Mouse (Mus musculus) kidney, postnatal 0 days (tissue): ENCODE measurements around the gene Mmp9. TPM values are rescaled to one million over a fixed set of nuclear protein-coding genes. Genes with fewer than 3 reads are reported as not detected.

Source experiments
- ATAC-seq: fragments of 200-750 bp; cut with Nextera tagmentation; replicated peaks from 2 replicates; pipeline ENCODE4 v1.8.0; 2017; ENCODE audit warnings: low read depth, moderate number of reproducible peaks, moderate TSS enrichment, moderate library complexity; ENCODE audit not compliant: low FRiP score
- DNase-seq: peaks from one replicate; pipeline ENCODE4 v3.0.0-alpha.2; 2016; ENCODE audit warnings: low spot score
- H3K27ac ChIP-seq: fragments of 300-500 bp; sonication (generic); 2 replicates; pipeline ENCODE4 v1.5.1; 2014; ENCODE audit warnings: mild to moderate bottlenecking
- H3K27me3 ChIP-seq: fragments of 300-500 bp; sonication (generic); 2 replicates; pipeline ENCODE4 v1.6.1; 2014; ENCODE audit warnings: low read length, mixed read lengths; ENCODE audit not compliant: insufficient read depth
- H3K36me3 ChIP-seq: fragments of 300-500 bp; sonication (generic); 2 replicates; pipeline ENCODE4 v1.6.1; 2014; ENCODE audit warnings: low read length, mixed read lengths; ENCODE audit not compliant: insufficient read depth
- H3K4me1 ChIP-seq: fragments of 300-500 bp; sonication (generic); replicated peaks from 2 replicates; pipeline ENCODE4 v1.6.1; 2014; ENCODE audit warnings: antibody characterized with exemption, low read length, mixed read lengths; ENCODE audit not compliant: insufficient read depth
- H3K4me2 ChIP-seq: fragments of 300-500 bp; sonication (generic); 2 replicates; pipeline ENCODE4 v1.6.1; 2014; ENCODE audit warnings: mild to moderate bottlenecking, low read length, moderate library complexity, mixed read lengths
- H3K4me3 ChIP-seq: fragments of 300-500 bp; sonication (generic); replicated peaks from 2 replicates; pipeline ENCODE4 v1.5.1; 2014; ENCODE audit warnings: low read depth, low read length
- H3K9ac ChIP-seq: fragments of 300-500 bp; sonication (generic); 2 replicates; pipeline ENCODE4 v1.6.1; 2014; ENCODE audit warnings: low read depth, low read length
- H3K9me3 ChIP-seq: fragments of 300-500 bp; sonication (generic); replicated peaks from 2 replicates; pipeline ENCODE4 v1.6.1; 2016; ENCODE audit warnings: low read length, inconsistent platforms, mixed read lengths
- CTCF ChIP-seq: IDR thresholded peaks from 2 replicates; pipeline ENCODE4 v1.5.1; 2016; ENCODE audit warnings: antibody characterized with exemption, low read depth, mild to moderate bottlenecking, moderate library complexity
- WGBS: fragments of 180-500 bp; shearing (Covaris S2); extraction: QIAGEN DNeasy Blood & Tissue Kit; methylation state at CpG from one replicate; pipeline ENCODE4 v1.1.7; 2014; 5-methylcytosine and 5-hydroxymethylcytosine counted together
- polyA plus RNA-seq: library from polyadenylated mRNA; unstranded; fragments of >200 nt; fragmentation: Nextera tagmentation; extraction: Ambion mirVana; gene quantifications from 2 replicates; pipeline ENCODE4 v1.2.1, GENCODE M21; 2015

Mmp9 gene
- polyA plus RNA-seq, 1 experiment from 2014 or later = 1.7 TPM

GRCm38 (mm10) chr2:164950501-164950900, 9.9 kb downstream of the Mmp9 start:
- ATAC-seq (no peak), DNase-seq (no peak)
- WGBS = 29% methylated on average over 13 of the region's 13 CpGs
- Histone ChIP-seq H3K27me3 (peaks cover 37% of the 10 kb centered on the region), H3K9ac (no peak overlapping the region), H3K36me3 (no peaks in the 10 kb centered on the region), H3K27ac (no peak overlapping the region), H3K4me2 (no peak overlapping the region), H3K9me3 (no peaks in the 10 kb centered on the region), H3K4me3 (no peak overlapping the region), H3K4me1 (no peaks in the 10 kb centered on the region)
- peak; percentile 50 for TF ChIP-seq CTCF

- DNase-seq (no peak), ATAC-seq (no peak)
- 81% methylated on average over 4 of the region's 4 CpGs for WGBS
- no peak overlapping the region for H3K27ac ChIP-seq
- H3K4me1 ChIP-seq = no peaks in the 10 kb centered on the region
- H3K9me3 ChIP-seq = no peaks in the 10 kb centered on the region
- peaks cover 33% of the 10 kb centered on the region for H3K27me3 ChIP-seq
- no peak overlapping the region for H3K9ac ChIP-seq
- peak; percentile 47 for TF ChIP-seq CTCF
- H3K4me2 ChIP-seq = no peak overlapping the region
- no peak overlapping the region for H3K4me3 ChIP-seq
- H3K36me3 ChIP-seq = no peaks in the 10 kb centered on the region
Measured at GRCm38 (mm10) chr2:164951745-164952144, 11.2 kb downstream of the Mmp9 start.

GRCm38 (mm10) chr2:164952448-164952847, 11.9 kb downstream of the Mmp9 start:
- ATAC-seq (no peak), DNase-seq (no peak)
- H3K9ac ChIP-seq = no peak overlapping the region
- TF ChIP-seq CTCF = peak; percentile 40
- H3K27ac ChIP-seq = no peak overlapping the region
- WGBS = 37% methylated on average over 13 of the region's 13 CpGs
- H3K27me3 ChIP-seq = peaks cover 33% of the 10 kb centered on the region
- no peaks in the 10 kb centered on the region for H3K4me1 ChIP-seq
- H3K4me2 ChIP-seq = no peak overlapping the region
- no peak overlapping the region for H3K4me3 ChIP-seq
- H3K36me3 ChIP-seq = no peaks in the 10 kb centered on the region
- no peaks in the 10 kb centered on the region for H3K9me3 ChIP-seq

GRCm38 (mm10) chr2:164953224-164953623, 12.6 kb downstream of the Mmp9 start:
- WGBS = 3% methylated on average over 21 of the region's 21 CpGs
- peak; percentile 69; the same call in 1 of the 2 replicates for ATAC-seq
- peak; percentile 88 for DNase-seq
- Histone ChIP-seq H3K27me3 (peaks cover 25% of the 10 kb centered on the region), H3K4me1 (no peaks in the 10 kb centered on the region), H3K4me3 (no peak overlapping the region), H3K4me2 (no peak overlapping the region), H3K9ac (no peak overlapping the region), H3K36me3 (no peaks in the 10 kb centered on the region), H3K27ac (no peak overlapping the region), H3K9me3 (no peaks in the 10 kb centered on the region)
- peak; percentile 89 for TF ChIP-seq CTCF

GRCm38 (mm10) chr2:164955725-164956124, 15.1 kb downstream of the Mmp9 start:
- DNase-seq (no peak), ATAC-seq (no peak)
- no peaks in the 10 kb centered on the region for H3K36me3 ChIP-seq
- H3K9me3 ChIP-seq = no peaks in the 10 kb centered on the region
- no peak overlapping the region for H3K27ac ChIP-seq
- H3K9ac ChIP-seq = no peak overlapping the region
- no peak for TF ChIP-seq CTCF
- 74% methylated on average over 4 of the region's 4 CpGs for WGBS
- H3K4me3 ChIP-seq = no peak overlapping the region
- H3K27me3 ChIP-seq = peaks cover 8% of the 10 kb centered on the region
- H3K4me1 ChIP-seq = peaks cover under 1% of the 10 kb centered on the region; the same call in 1 of the 2 replicates
- no peak overlapping the region for H3K4me2 ChIP-seq

- H3K27ac ChIP-seq = no peak overlapping the region
- no peaks in the 10 kb centered on the region for H3K9me3 ChIP-seq
- no peaks in the 10 kb centered on the region for H3K36me3 ChIP-seq
- H3K27me3 ChIP-seq = peaks cover 4% of the 10 kb centered on the region; the same call in 1 of the 2 replicates
- no peak overlapping the region for H3K4me3 ChIP-seq
- no peak overlapping the region for H3K4me2 ChIP-seq
- ATAC-seq (no peak), DNase-seq (no peak)
- H3K4me1 ChIP-seq = peaks cover 5% of the 10 kb centered on the region
- TF ChIP-seq CTCF = no peak
- no peak overlapping the region for H3K9ac ChIP-seq
- 70% methylated on average over 5 of the region's 5 CpGs for WGBS
Measured at GRCm38 (mm10) chr2:164956195-164956594, 15.6 kb downstream of the Mmp9 start.

- peak; percentile 10; the same call in 1 of the 2 replicates for TF ChIP-seq CTCF
- WGBS = 72% methylated on average over 9 of the region's 9 CpGs
- no peak overlapping the region for H3K9ac ChIP-seq
- peaks cover 8% of the 10 kb centered on the region for H3K4me1 ChIP-seq
- H3K9me3 ChIP-seq = no peaks in the 10 kb centered on the region
- no peaks in the 10 kb centered on the region for H3K36me3 ChIP-seq
- DNase-seq = no peak
- H3K4me2 ChIP-seq = no peak overlapping the region
- no peaks in the 10 kb centered on the region; the same call in 1 of the 2 replicates for H3K27me3 ChIP-seq
- no peak overlapping the region for H3K27ac ChIP-seq
- no peak for ATAC-seq
- H3K4me3 ChIP-seq = no peak overlapping the region
Measured at GRCm38 (mm10) chr2:164957548-164958315, 17.2 kb downstream of the Mmp9 start.
